Mouse (Mus musculus) ES-Bruce4 (cell line): ENCODE measurements around the gene Tarm1. TPM values are rescaled to one million over a fixed set of nuclear protein-coding genes. Genes with fewer than 3 reads are reported as not detected.

ENCODE experiments used
- H3K27ac ChIP-seq: 2 replicates; pipeline ENCODE4 v1.5.1; 2012; ENCODE audit warnings: low read length, inconsistent platforms; ENCODE audit not compliant: insufficient read depth
- H3K27me3 ChIP-seq: 2 replicates; pipeline ENCODE4 v1.6.1; 2012; ENCODE audit warnings: mild to moderate bottlenecking, low read length, inconsistent platforms; ENCODE audit not compliant: control insufficient read depth, poor library complexity, insufficient read depth, severe bottlenecking
- H3K36me3 ChIP-seq: 2 replicates; pipeline ENCODE4 v1.6.1; 2012; ENCODE audit warnings: inconsistent platforms, mild to moderate bottlenecking, low read length, moderate library complexity; ENCODE audit not compliant: control insufficient read depth, poor library complexity, insufficient read depth, severe bottlenecking
- H3K4me1 ChIP-seq: one replicate; pipeline ENCODE4 v1.8.1; 2011; ENCODE audit warnings: low read length; ENCODE audit not compliant: control insufficient read depth, insufficient read depth
- H3K4me3 ChIP-seq: 2 replicates; pipeline ENCODE4 v1.5.1; 2011; ENCODE audit warnings: low read depth, mild to moderate bottlenecking, low read length
- H3K9ac ChIP-seq: 2 replicates; pipeline ENCODE4 v1.6.1; 2012; ENCODE audit warnings: low read depth, mild to moderate bottlenecking, inconsistent platforms; ENCODE audit not compliant: poor library complexity, severe bottlenecking
- H3K9me3 ChIP-seq: replicated peaks from 2 replicates; pipeline ENCODE4 v1.6.1; 2012; ENCODE audit warnings: mild to moderate bottlenecking, low read length, inconsistent platforms; ENCODE audit not compliant: control insufficient read depth, poor library complexity, insufficient read depth, severe bottlenecking
- CTCF ChIP-seq: IDR thresholded peaks from one replicate; pipeline ENCODE4 v1.8.1; 2011; ENCODE audit warnings: low read depth, low read length
- EP300 ChIP-seq: IDR thresholded peaks from 2 replicates; pipeline ENCODE4 v1.6.1; 2011; ENCODE audit warnings: low read depth, low read length; ENCODE audit not compliant: insufficient read depth
- POLR2A ChIP-seq: IDR thresholded peaks from one replicate; pipeline ENCODE4 v1.8.1; 2011; ENCODE audit warnings: low read length; ENCODE audit not compliant: insufficient read depth
- polyA plus RNA-seq: library from polyadenylated mRNA; stranded (reverse); fragments of >200 nt; gene quantifications from 2 replicates; pipeline ENCODE4 v1.2.4, GENCODE M21; 2011; ENCODE audit warnings: low read depth; ENCODE audit not compliant: missing spikeins, insufficient read depth, insufficient read length

Gene Tarm1
- polyA plus RNA-seq, 1 experiment: 6.3 TPM

DNA sequence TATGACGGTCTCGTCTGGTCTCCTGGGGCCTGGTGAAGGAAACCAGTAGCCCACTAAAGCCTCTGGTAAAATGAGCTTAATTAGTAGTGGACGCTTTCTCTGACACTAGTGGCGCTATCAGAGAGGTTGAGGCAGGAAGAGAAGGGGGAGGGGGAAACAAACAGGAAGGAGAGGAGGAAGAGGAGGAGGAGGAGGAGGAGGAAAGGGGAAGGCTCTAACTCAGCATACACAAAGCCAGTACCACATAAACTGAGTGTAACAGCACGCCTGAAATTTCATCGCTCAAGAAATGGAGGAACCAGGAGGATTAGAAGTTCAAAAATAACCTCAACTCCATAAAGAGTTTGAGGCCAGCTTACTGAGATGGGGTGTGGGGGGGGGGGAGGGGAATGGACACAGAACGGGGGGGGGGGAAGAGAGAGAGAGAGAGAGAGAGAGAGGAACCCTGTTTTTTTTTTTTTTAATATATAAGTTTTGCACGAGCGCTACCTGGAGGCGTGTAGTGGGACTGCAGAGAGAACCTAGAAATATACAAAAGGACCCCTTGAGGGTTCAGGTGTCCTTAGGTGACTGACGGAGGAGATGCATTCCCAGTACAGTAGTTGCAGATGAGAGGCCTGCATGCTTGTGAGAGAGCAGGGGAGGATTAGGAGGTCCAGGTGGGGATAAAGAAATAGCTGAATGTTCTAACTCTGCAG lies 48.8 kb downstream of the Tarm1 start:
- H3K27ac ChIP-seq: no peak overlapping the region
- peaks cover 3% of the 10 kb centered on the region for H3K4me1 ChIP-seq
- H3K36me3 ChIP-seq: no peaks in the 10 kb centered on the region
- H3K4me3 ChIP-seq: no peak overlapping the region
- TF ChIP-seq EP300: no peak
- H3K9ac ChIP-seq: no peak overlapping the region
- H3K9me3 ChIP-seq: no peaks in the 10 kb centered on the region
- no peaks in the 10 kb centered on the region for H3K27me3 ChIP-seq

DNA sequence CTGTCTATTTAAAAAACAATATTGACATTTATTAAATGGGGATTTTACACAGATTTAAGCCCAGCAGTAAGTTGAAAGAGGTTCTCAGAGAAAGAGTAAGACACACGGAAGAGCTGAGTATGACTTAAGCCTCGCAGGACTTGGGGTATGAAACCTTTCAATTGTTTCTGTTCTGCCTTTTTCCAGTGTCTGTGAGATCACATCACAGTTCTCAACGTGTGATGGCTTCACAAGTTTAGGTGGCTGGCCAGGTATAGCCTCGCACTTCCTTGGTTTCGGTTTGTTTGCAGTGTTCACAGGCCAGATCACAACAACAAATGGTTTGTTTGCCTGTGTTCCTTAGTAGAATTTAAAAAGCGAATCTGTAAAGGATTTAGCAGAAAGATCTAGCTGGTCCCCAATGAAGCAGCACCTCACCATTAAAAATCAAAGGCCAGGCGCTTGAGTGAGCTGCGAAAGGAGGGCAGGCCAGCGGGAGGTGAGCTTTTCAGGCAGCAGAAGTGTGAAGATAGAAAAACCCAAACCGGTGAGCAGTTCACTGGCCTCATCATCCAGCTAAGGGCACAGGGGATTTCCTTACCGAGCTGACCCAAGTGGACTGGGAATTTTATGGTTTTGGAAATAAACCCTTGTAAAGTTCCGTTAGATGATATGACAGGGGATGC lies 49.5 kb downstream of the Tarm1 start:
- Histone ChIP-seq H3K27ac (no peak overlapping the region), H3K4me3 (no peak overlapping the region), H3K4me1 (peaks cover 3% of the 10 kb centered on the region), H3K27me3 (no peaks in the 10 kb centered on the region), H3K9me3 (no peaks in the 10 kb centered on the region), H3K9ac (no peak overlapping the region), H3K36me3 (no peaks in the 10 kb centered on the region)
- TF ChIP-seq POLR2A: no peak
- TF ChIP-seq CTCF: no peak
- TF ChIP-seq EP300: no peak

- TF ChIP-seq POLR2A (no peak), EP300 (no peak), CTCF (no peak)
- H3K36me3 ChIP-seq: no peaks in the 10 kb centered on the region
- H3K27me3 ChIP-seq: no peaks in the 10 kb centered on the region
- no peak overlapping the region for H3K4me3 ChIP-seq
- no peak overlapping the region for H3K9ac ChIP-seq
- H3K4me1 ChIP-seq: peaks cover 3% of the 10 kb centered on the region
- no peak overlapping the region for H3K27ac ChIP-seq
- no peaks in the 10 kb centered on the region for H3K9me3 ChIP-seq
Observed at GRCm38 (mm10) chr7:3451161-3451560, 51.3 kb downstream of the Tarm1 start.

GRCm38 (mm10) chr7:3450671-3451070 lies 51.8 kb downstream of the Tarm1 start:
- TF ChIP-seq EP300 (no peak), POLR2A (no peak), CTCF (no peak)
- no peaks in the 10 kb centered on the region for H3K27me3 ChIP-seq

DNA sequence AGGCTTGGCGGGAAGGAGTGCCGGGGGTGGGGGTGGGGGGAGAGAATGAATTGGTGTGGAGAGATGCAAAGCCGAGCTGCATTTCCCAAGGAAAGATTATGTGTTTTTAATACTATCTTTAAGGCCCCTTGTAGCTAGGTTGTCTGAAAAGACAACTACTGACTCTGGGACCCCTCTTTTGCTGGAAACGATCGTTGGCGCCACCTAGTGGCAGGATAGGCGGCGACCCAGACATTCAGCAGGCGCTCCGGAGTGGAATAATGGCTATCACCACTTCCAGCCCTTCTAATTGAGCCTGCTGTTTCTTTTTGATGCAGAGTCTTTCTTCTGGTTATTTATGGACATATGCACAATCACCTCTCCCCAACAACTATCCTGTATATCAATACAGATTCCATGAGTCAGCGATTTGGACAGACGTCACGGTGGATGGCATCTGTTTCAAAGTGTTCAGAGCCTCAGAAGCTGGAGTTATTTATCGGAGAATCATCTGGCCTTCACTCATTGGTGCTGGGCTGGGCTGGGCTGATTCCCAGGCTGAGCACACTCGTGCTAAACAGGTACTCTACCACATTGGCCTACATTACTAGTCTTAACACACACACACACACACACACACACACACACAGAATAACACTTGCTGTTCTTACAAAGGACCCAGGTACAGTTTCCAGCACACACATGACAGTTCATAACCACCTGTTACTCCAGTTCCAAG lies 53.5 kb downstream of the Tarm1 start:
- no peak overlapping the region for H3K4me3 ChIP-seq
- no peak for TF ChIP-seq EP300
- TF ChIP-seq POLR2A: no peak
- TF ChIP-seq CTCF: peak; percentile 77
- peaks cover 3% of the 10 kb centered on the region for H3K4me1 ChIP-seq
- no peaks in the 10 kb centered on the region for H3K27me3 ChIP-seq
- no peak overlapping the region for H3K9ac ChIP-seq
- H3K27ac ChIP-seq: no peak overlapping the region
- no peaks in the 10 kb centered on the region for H3K9me3 ChIP-seq
- no peaks in the 10 kb centered on the region for H3K36me3 ChIP-seq

More at GRCm38 (mm10) chr7:3450671-3451070, 51.8 kb downstream of the Tarm1 start:
- peaks cover 3% of the 10 kb centered on the region for H3K4me1 ChIP-seq
- no peak overlapping the region for H3K4me3 ChIP-seq
- H3K27ac ChIP-seq: no peak overlapping the region
- H3K9ac ChIP-seq: no peak overlapping the region
- H3K9me3 ChIP-seq: no peaks in the 10 kb centered on the region
- H3K36me3 ChIP-seq: no peaks in the 10 kb centered on the region

- no peak for TF ChIP-seq CTCF
- no peak for TF ChIP-seq POLR2A
- no peak for TF ChIP-seq EP300
Observed at GRCm38 (mm10) chr7:3447026-3447425, 55.4 kb downstream of the Tarm1 start.

More at GRCm38 (mm10) chr7:3447026-3447425, 55.4 kb downstream of the Tarm1 start:
- Histone ChIP-seq H3K4me1 (peaks cover 3% of the 10 kb centered on the region), H3K27me3 (no peaks in the 10 kb centered on the region), H3K4me3 (no peak overlapping the region), H3K27ac (no peak overlapping the region), H3K36me3 (no peaks in the 10 kb centered on the region), H3K9ac (no peak overlapping the region), H3K9me3 (no peaks in the 10 kb centered on the region)
